Mouse (Mus musculus) left cerebral cortex, adult 6 months (tissue): ENCODE measurements around the gene Gna11. TPM values are rescaled to one million over a fixed set of nuclear protein-coding genes. Genes with fewer than 3 reads are reported as not detected.

Source experiments
- long read RNA-seq, 2 experiments: library from polyadenylated mRNA; unstranded; transcript quantifications; one replicate each; pipeline ENCODE4 v2.0.0; 2019 to 2020
- polyA plus RNA-seq: library from polyadenylated mRNA; unstranded; fragments of <200 nt; fragmentation: Nextera tagmentation; gene quantifications from 2 replicates; pipeline ENCODE4 v1.2.3, GENCODE M21; 2021

The Gna11 gene
- polyA plus RNA-seq: 63.0 and 113 TPM in 2 replicates
- long read RNA-seq, experiment 1, transcript Gna11-201 (7 exons, 3,414 nt): major isoform, 35 of 113 reads
- long read RNA-seq, experiment 1, partial matches to known transcripts: 5 of 113 reads
- long read RNA-seq, experiment 1, other reads (novel, unspliced or antisense): 73 of 113 reads
- long read RNA-seq, experiment 2, transcript Gna11-201 (7 exons, 3,414 nt): major isoform, 13 of 126 reads
- long read RNA-seq, experiment 2, partial matches to known transcripts: 2 of 126 reads
- long read RNA-seq, experiment 2, other reads (novel, unspliced or antisense): 110 of 126 reads

GRCm38 (mm10) chr10:81545161-81545747 lies at the start of gene Gna11:
Gene Gna11, minus strand, starts transcription at chr10:81545190.

GRCm38 (mm10) chr10:81574081-81575056 lies 29.4 kb upstream of the Gna11 start, which contains the start of gene Tle2:
Gene Tle2, plus strand, starts transcription at chr10:81574561.

GRCm38 (mm10) chr10:81559163-81559626 lies 14.2 kb upstream of the Gna11 start, which contains the start of gene Aes:
Gene Aes, plus strand, starts transcription at chr10:81559488.

GRCm38 (mm10) chr10:81524051-81524605 lies 20.9 kb downstream of the Gna11 start, which contains the start of gene Gna15:
Gene Gna15, minus strand, starts transcription at chr10:81524225.

GRCm38 (mm10) chr10:81500032-81500431 lies 45.0 kb downstream of the Gna11 start, which contains the start of gene S1pr4:
Gene S1pr4, minus strand, starts transcription at chr10:81500132.

GRCm38 (mm10) chr10:81496264-81496901 lies 48.6 kb downstream of the Gna11 start, which contains the start of gene Ncln:
Gene Ncln, minus strand, starts transcription at chr10:81496392.

GRCm38 (mm10) chr10:81482533-81482889 lies 62.5 kb downstream of the Gna11 start, which contains the start of gene Celf5:
Gene Celf5, minus strand, starts transcription at chr10:81482709.

Other genes with a start within 250 kb of the Gna11 start
- gene Cactin, start 224.1 kb downstream of the Gna11 start, polyA plus RNA-seq: 13.7 and 15.7 TPM in 2 replicates
- 0.78 and 1.2 TPM in 2 replicates for gene Tbxa2r, start 216.5 kb downstream of the Gna11 start, polyA plus RNA-seq
- gene Gipc3, start 201.9 kb downstream of the Gna11 start, polyA plus RNA-seq: 0.44 and 0.73 TPM in 2 replicates
- 24.0 and 36.0 TPM in 2 replicates for gene Hmg20b, start 194.7 kb downstream of the Gna11 start, polyA plus RNA-seq
- 11.3 and 14.9 TPM in 2 replicates for gene Mfsd12, start 187.7 kb downstream of the Gna11 start, polyA plus RNA-seq
- 0.19 and 0.63 TPM in 2 replicates for gene 4930404N11Rik, start 179.4 kb downstream of the Gna11 start, polyA plus RNA-seq
- 50.1 and 52.0 TPM in 2 replicates for gene Fzr1, start 166.7 kb downstream of the Gna11 start, polyA plus RNA-seq
- 160 and 212 TPM in 2 replicates for gene Dohh, start 160.8 kb downstream of the Gna11 start, polyA plus RNA-seq
- 2.5 and 3.2 TPM in 2 replicates for gene Gm48551, start 160.7 kb downstream of the Gna11 start, polyA plus RNA-seq
- 0.80 and 2.4 TPM in 2 replicates for gene Gm48552, start 156.2 kb downstream of the Gna11 start, polyA plus RNA-seq
- gene Smim24, start 152.1 kb downstream of the Gna11 start, polyA plus RNA-seq: 1.6 and 2.1 TPM in 2 replicates
- 21.8 and 30.9 TPM in 2 replicates for gene Nfic, start 89.6 kb downstream of the Gna11 start, polyA plus RNA-seq
- gene Celf5, start 62.5 kb downstream of the Gna11 start, polyA plus RNA-seq: 38.3 and 133 TPM in 2 replicates
- 34.1 and 44.3 TPM in 2 replicates for gene Ncln, start 48.8 kb downstream of the Gna11 start, polyA plus RNA-seq
- gene S1pr4, start 45.1 kb downstream of the Gna11 start, polyA plus RNA-seq: 0.67 and 0.71 TPM in 2 replicates
- 2.4 and 4.3 TPM in 2 replicates for gene Gna15, start 21.0 kb downstream of the Gna11 start, polyA plus RNA-seq
- 171 and 487 TPM in 2 replicates for gene Aes, start 14.3 kb upstream of the Gna11 start, polyA plus RNA-seq
- 5.1 and 7.2 TPM in 2 replicates for gene Tle2, start 29.4 kb upstream of the Gna11 start, polyA plus RNA-seq
- gene Tle6, start 55.9 kb upstream of the Gna11 start, polyA plus RNA-seq: 10.2 and 12.4 TPM in 2 replicates
- 0.35 and 0.51 TPM in 2 replicates for gene BC025920, start 61.1 kb upstream of the Gna11 start, polyA plus RNA-seq
- 19.2 and 25.8 TPM in 2 replicates for gene Sirt6, start 82.6 kb upstream of the Gna11 start, polyA plus RNA-seq
- gene Ankrd24, start 83.3 kb upstream of the Gna11 start, polyA plus RNA-seq: 25.8 and 27.9 TPM in 2 replicates
- gene Gm10778, start 103.9 kb upstream of the Gna11 start, polyA plus RNA-seq: 1.6 and 1.7 TPM in 2 replicates
- 4.7 and 5.4 TPM in 2 replicates for gene Zfp433, start 159.6 kb upstream of the Gna11 start, polyA plus RNA-seq
- 4.9 and 5.7 TPM in 2 replicates for gene Gm3055, start 226.0 kb upstream of the Gna11 start, polyA plus RNA-seq